Mouse (Mus musculus) hindbrain, embryonic 12.5 days (tissue): ENCODE results near the gene Myl12a. TPM values are rescaled to one million over a fixed set of nuclear protein-coding genes. Genes with fewer than 3 reads are reported as not detected.
A peak's percentile ranks its signal among the peaks of the same experiment; 100 is the strongest.

Source experiments
- ATAC-seq: fragments of 200-750 bp; cut with Nextera tagmentation; 2 replicates; pipeline ENCODE4 v1.8.0; 2017; ENCODE audit warnings: moderate TSS enrichment; ENCODE audit not compliant: low FRiP score
- H3K27ac ChIP-seq: fragments of 300-500 bp; sonication (generic); 2 replicates; pipeline ENCODE4 v1.5.1; 2016; ENCODE audit warnings: mild to moderate bottlenecking
- H3K27me3 ChIP-seq: fragments of 300-500 bp; sonication (generic); 2 replicates; pipeline ENCODE4 v1.6.1; 2016; ENCODE audit warnings: mild to moderate bottlenecking
- H3K36me3 ChIP-seq: fragments of 300-500 bp; sonication (generic); 2 replicates; pipeline ENCODE4 v1.6.1; 2016; ENCODE audit warnings: mild to moderate bottlenecking
- H3K4me1 ChIP-seq: fragments of 300-500 bp; sonication (generic); 2 replicates; pipeline ENCODE4 v1.6.1; 2016
- H3K4me2 ChIP-seq: fragments of 300-500 bp; sonication (generic); replicated peaks from 2 replicates; pipeline ENCODE4 v1.6.1; 2016; ENCODE audit warnings: mild to moderate bottlenecking
- H3K4me3 ChIP-seq: fragments of 300-500 bp; sonication (generic); 2 replicates; pipeline ENCODE4 v1.5.1; 2016; ENCODE audit warnings: mild to moderate bottlenecking
- H3K9ac ChIP-seq: fragments of 300-500 bp; sonication (generic); 2 replicates; pipeline ENCODE4 v1.6.1; 2016; ENCODE audit warnings: mild to moderate bottlenecking, moderate library complexity
- H3K9me3 ChIP-seq: fragments of 300-500 bp; sonication (generic); replicated peaks from 2 replicates; pipeline ENCODE4 v1.6.1; 2016; ENCODE audit warnings: mild to moderate bottlenecking
- WGBS: fragments of 180-500 bp; shearing (Covaris S2); methylation state at CpG from one replicate; pipeline ENCODE4 v1.1.7; 2016; 5-methylcytosine and 5-hydroxymethylcytosine counted together
- polyA plus RNA-seq: library from polyadenylated mRNA; unstranded; fragments of >200 nt; fragmentation: Nextera tagmentation; extraction: Ambion mirVana; gene quantifications from 2 replicates; pipeline ENCODE4 v1.2.1, GENCODE M21; 2016

Gene Myl12a
- polyA plus RNA-seq, 1 experiment from 2014 or later, result 351 TPM

DNA sequence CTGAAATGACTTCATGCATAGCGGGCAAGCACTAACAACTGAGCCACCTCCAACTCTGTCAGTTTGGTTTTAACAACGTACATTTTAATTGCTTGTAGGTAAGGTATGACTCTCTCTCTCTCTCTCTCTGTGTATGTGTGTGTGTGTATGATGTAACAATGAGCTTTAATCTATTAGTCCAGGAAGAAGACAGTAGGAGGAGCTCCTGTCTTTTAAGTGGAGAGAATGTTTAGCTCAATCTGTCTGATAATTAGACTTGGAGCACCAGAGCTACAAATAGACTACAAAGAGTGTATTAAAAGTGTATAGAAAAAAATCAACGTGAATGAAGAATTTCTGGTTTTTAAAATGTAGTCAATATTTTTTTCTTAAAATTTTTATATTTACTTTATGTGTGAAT, 6.0 kb upstream of the Myl12a start:
- WGBS, result 82% methylated on average over 3 of the region's 3 CpGs
- ATAC-seq, result no peak
- H3K9ac ChIP-seq, result no peak overlapping the region

DNA sequence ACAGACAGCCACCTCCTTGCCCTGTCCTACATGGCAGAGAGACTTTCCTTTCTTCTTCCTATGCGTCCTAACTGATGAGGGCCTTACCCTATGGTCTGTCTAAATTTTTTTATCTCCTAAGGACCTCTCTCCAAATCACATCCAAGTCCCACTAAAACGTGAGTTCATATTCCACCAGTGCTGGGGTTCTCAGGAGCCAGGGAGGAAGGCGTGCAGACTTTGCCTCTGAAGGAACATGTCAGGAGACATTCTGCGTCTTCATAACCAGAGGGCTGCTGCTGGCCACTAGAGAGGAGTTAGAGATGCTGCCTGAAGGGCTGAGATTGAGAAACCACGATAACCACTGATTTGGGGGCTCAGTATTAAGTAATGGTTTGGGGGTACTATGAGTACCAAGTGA, 4.3 kb upstream of the Myl12a start:
- no peak for ATAC-seq
- peaks cover 8% of the 10 kb centered on the region; the same call in 1 of the 2 replicates for H3K4me1 ChIP-seq
- no peaks in the 10 kb centered on the region for H3K36me3 ChIP-seq
- no peaks in the 10 kb centered on the region for H3K27me3 ChIP-seq
- no peak overlapping the region for H3K4me2 ChIP-seq
- WGBS, result 86% methylated on average over 5 of the region's 5 CpGs
- no peak overlapping the region for H3K27ac ChIP-seq
- H3K4me3 ChIP-seq, result no peak overlapping the region
- H3K9me3 ChIP-seq, result no peaks in the 10 kb centered on the region
- no peak overlapping the region for H3K9ac ChIP-seq

More for the DNA sequence above, 6.0 kb upstream of the Myl12a start:
- Histone ChIP-seq H3K27me3 (no peaks in the 10 kb centered on the region), H3K36me3 (no peaks in the 10 kb centered on the region), H3K9me3 (no peaks in the 10 kb centered on the region), H3K27ac (no peak overlapping the region), H3K4me3 (no peak overlapping the region), H3K4me1 (no peaks in the 10 kb centered on the region), H3K4me2 (no peak overlapping the region)

DNA sequence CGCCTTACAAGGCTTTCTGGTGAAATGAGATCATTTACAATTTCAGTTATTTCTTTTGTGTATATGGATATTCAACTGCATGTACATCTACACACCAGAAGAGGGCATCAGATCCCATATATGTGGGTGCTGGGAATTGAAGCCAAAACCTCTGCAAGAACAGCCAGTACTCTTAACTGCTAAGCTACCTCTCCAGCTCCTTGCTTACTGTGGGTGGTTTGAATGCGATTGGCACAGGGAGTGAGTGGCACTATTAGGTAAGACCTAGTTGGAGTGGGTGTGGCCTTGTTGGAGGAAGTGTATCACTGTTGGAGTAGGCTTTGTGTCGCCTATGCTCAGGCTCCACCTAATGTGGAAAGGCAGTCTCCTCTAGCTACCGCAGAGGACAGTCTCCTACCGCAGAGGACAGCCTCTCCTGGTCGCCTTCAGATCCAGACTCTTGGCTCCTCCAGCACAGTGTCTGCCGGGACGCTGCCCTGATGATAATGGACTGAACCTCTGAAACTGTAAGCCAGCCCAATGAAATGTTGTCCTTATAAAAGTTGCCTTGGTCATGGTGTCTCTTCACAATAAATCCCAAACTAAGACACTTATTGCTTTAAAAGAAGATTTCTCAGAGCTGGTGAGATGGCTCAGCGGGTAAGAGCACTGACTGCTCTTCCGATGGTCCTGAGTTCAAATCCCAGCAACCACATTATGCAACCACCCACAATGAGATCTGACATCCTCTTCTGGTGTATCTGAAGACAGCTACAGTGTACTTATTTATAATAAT, 1.7 kb upstream of the Myl12a start:
- H3K4me1 ChIP-seq, result peaks cover 15% of the 10 kb centered on the region
- H3K4me3 ChIP-seq, result no peak overlapping the region
- H3K9ac ChIP-seq, result no peak overlapping the region
- no peak overlapping the region for H3K4me2 ChIP-seq
- H3K27ac ChIP-seq, result no peak overlapping the region
- no peaks in the 10 kb centered on the region for H3K27me3 ChIP-seq
- 92% methylated on average over 10 of the region's 10 CpGs for WGBS
- ATAC-seq, result no peak
- no peaks in the 10 kb centered on the region for H3K36me3 ChIP-seq
- H3K9me3 ChIP-seq, result no peaks in the 10 kb centered on the region

DNA sequence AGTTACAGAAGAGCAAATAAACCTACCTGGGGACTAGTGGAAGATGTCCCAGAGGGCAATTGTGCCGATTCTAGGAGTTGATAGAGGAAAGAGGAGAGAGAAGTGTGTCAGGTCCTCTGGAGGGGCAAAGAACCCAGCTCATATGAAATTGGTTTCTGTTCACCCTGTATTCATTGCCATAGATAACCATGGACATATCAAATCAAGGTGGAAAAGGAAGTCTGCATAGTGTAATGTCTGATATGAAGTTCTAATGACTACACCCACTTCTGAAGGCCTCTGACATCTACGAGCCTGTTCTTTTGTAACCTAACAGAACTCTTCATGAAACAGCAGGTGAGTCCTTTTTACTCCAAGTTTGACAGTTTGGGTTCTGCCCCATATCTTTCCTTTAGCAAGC, 1.0 kb upstream of the Myl12a start:
- Histone ChIP-seq H3K4me2 (no peak overlapping the region), H3K4me1 (peaks cover 15% of the 10 kb centered on the region), H3K4me3 (no peak overlapping the region), H3K9ac (no peak overlapping the region), H3K9me3 (no peaks in the 10 kb centered on the region), H3K27me3 (no peaks in the 10 kb centered on the region), H3K36me3 (no peaks in the 10 kb centered on the region), H3K27ac (no peak overlapping the region)
- 88% methylated on average over 2 of the region's 2 CpGs for WGBS
- no peak for ATAC-seq

DNA sequence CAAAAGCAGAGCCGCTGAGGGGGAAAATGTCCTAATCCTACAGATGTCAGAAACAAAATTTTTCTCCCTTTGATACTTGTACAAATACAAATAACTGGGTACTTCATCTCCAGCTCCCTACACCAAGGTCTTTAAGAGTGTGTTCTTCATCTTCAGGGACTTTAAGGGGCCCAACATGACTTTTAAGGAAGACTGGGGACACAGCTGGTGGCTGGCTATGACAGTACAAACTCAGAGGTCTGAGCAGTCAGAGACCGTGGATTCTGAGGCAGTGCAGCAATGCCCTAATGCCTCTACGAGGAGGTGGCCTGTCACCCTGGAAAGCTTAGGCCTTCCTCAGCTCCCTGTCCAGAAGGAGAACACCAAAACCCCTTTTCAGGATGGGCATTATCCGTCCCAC, 434 bp upstream of the Myl12a start:
- Histone ChIP-seq H3K27ac (peak overlapping the region; percentile 95; the same call in 1 of the 2 replicates), H3K36me3 (no peaks in the 10 kb centered on the region), H3K27me3 (no peaks in the 10 kb centered on the region), H3K9me3 (no peaks in the 10 kb centered on the region), H3K4me1 (peaks cover 17% of the 10 kb centered on the region), H3K4me2 (peak overlapping the region; percentile 79), H3K9ac (no peak overlapping the region), H3K4me3 (no peak overlapping the region)
- ATAC-seq, result no peak
- WGBS, result 62% methylated on average over 4 of the region's 4 CpGs

DNA sequence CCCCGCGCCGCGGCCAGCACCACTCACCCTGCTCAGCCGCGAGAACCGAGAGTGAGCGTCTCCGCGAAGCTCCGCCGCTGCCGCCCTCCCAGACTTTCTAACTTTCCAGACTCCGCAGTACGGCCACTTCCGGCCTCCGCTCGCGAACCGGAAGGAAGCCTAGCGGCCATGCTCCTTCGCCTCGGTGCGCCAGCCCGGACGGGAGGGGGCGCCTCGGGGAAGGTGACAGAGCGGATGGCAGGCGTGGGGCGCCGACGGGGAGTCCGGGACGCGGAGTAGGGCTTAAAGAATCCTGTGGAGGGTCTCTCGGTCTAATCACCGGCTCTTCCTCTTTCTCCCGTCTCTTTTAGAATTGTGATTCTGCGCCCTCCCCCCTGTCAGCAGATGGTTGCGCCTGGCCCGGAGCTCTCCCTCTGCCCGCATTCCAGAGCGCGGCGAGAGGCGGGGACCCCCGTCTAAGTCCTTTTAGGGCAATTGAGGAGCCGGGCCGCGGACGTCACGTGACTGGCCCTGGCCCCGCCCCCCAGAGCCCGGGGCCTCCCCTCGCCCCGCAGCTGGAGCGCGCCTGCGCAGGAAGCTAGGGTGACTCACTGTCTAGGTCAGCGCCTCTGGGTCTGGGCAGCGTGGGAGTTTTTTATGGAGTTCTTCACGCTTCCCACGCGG, 466 bp downstream of the Myl12a start, which contains the start of gene Myom1:
Gene Myom1 (plus strand): TSS at position 553 of the 663 bp plus-strand sequence.
- under 1% methylated on average over 52 of the region's 65 CpGs for WGBS
- H3K4me3 ChIP-seq, result peak within 1 kb of the TSS; percentile 91
- peak within 1 kb of the TSS; percentile 91 for H3K9ac ChIP-seq
- H3K27ac ChIP-seq, result peak within 1 kb of the TSS; percentile 95
- peak within 1 kb of the TSS; percentile 79 for H3K4me2 ChIP-seq
- H3K36me3 ChIP-seq, result no peaks in the 10 kb centered on the region
- no peaks in the 10 kb centered on the region for H3K27me3 ChIP-seq
- ATAC-seq, result peak; percentile 97
- peaks cover 17% of the 10 kb centered on the region for H3K4me1 ChIP-seq
- no peaks in the 10 kb centered on the region for H3K9me3 ChIP-seq

DNA sequence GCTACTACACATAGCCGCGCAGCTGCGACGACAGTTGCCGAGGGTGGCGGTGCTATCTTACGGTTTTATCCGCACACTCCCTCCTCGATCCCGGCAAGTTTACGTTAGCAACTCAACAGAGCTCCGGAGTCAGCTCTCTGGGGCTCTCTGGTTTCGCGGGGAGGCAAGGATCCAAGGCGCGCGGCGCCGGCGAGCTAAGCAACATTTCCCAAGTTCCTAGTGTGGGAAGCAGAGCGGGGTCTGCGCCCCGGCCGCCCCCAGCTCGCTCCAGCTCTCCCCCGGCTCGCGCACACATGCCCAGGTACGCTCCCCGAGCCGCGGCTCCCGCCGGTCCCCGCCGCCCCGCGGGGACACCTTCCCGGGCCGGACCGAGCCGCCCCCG, 988 bp downstream of the Myl12a start:
- H3K4me3 ChIP-seq, result peak overlapping the region; percentile 91
- H3K9ac ChIP-seq, result peak overlapping the region; percentile 91
- 0 out of 2 replicates have a peak, but pooled peaks cover under 1% of the 10 kb centered on the region for H3K36me3 ChIP-seq
- peaks cover 17% of the 10 kb centered on the region for H3K4me1 ChIP-seq
- ATAC-seq, result peak; percentile 71
- peak overlapping the region; percentile 95 for H3K27ac ChIP-seq
- no peaks in the 10 kb centered on the region for H3K27me3 ChIP-seq
- under 1% methylated on average over 41 of the region's 43 CpGs for WGBS
- H3K9me3 ChIP-seq, result no peaks in the 10 kb centered on the region
- H3K4me2 ChIP-seq, result peak overlapping the region; percentile 79

DNA sequence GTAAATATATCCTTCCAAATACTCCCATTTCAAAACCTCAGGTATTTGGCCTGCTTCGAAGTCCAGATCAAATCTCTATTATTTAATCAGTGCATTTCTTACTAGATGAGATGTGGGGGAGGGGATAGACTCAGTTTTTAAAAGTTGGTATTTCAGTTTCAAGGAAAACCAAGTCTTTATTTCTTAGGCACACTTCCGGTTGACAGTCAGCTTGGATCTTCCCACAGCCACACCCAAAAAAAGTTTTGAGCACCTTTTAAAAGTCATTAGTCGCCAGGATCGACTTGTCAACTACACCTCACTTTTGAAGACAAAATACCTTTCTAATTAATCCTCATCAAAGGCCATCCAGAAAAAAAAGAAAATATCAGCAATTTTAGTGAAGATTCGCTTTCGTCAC, 1.6 kb downstream of the Myl12a start:
- Histone ChIP-seq H3K36me3 (peaks cover 6% of the 10 kb centered on the region; the same call in 1 of the 2 replicates), H3K9me3 (no peaks in the 10 kb centered on the region), H3K4me1 (peaks cover 17% of the 10 kb centered on the region), H3K4me2 (peak overlapping the region; percentile 79), H3K27me3 (no peaks in the 10 kb centered on the region), H3K9ac (peak overlapping the region; percentile 91; the same call in 1 of the 2 replicates), H3K4me3 (peak overlapping the region; percentile 91), H3K27ac (peak overlapping the region; percentile 95; the same call in 1 of the 2 replicates)
- WGBS, result 16% methylated on average over 6 of the region's 6 CpGs
- ATAC-seq, result no peak

DNA sequence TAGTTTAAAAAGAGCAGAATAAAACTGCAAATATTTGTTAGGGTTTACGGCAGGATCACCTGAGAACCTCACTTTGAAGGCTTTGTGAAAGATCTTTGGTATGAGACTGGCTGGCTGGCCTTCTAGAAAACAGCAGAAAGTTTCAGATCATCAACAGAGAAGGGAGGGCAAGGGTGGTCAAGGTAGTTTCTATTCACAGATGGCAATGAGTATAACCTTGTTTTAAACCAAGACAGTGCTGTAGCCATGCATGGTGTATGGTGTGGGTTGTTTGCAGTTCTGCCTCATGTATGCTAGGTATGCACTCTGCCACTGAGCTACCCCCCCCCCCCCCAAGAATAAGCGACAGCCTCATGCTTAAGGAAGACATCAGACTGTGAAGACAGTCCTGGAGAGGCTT, 2.4 kb downstream of the Myl12a start:
- no peaks in the 10 kb centered on the region for H3K9me3 ChIP-seq
- ATAC-seq, result no peak
- H3K27ac ChIP-seq, result no peak overlapping the region
- H3K4me1 ChIP-seq, result peaks cover 17% of the 10 kb centered on the region
- no peak overlapping the region for H3K4me3 ChIP-seq
- no peaks in the 10 kb centered on the region for H3K27me3 ChIP-seq
- H3K9ac ChIP-seq, result no peak overlapping the region
- WGBS, result 81% methylated on average over 2 of the region's 2 CpGs
- H3K4me2 ChIP-seq, result peak overlapping the region; percentile 79
- peaks cover 13% of the 10 kb centered on the region; the same call in 1 of the 2 replicates for H3K36me3 ChIP-seq

DNA sequence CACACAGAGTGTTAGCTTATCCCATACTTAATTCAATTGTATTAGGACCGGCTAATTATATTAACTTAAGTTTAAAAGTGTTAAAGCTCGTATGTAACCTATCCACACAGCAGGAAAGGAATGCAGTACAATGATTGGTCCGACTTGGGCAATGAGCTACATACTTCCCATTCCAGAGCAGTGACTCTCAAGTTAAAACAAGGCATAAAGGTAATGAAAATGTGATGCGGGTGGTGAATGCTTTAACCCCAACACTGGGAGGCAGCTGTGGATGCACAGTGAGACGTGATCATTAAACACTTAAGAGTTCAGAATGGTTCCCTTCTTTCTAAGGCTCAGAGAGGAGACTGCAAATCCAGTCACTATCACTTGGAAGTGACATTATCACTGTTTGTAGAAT, 3.5 kb downstream of the Myl12a start:
- H3K4me1 ChIP-seq, result peaks cover 17% of the 10 kb centered on the region
- H3K4me3 ChIP-seq, result no peak overlapping the region
- WGBS, result 70% methylated on average over 5 of the region's 5 CpGs
- peaks cover 21% of the 10 kb centered on the region for H3K36me3 ChIP-seq
- no peaks in the 10 kb centered on the region for H3K27me3 ChIP-seq
- ATAC-seq, result no peak
- no peak overlapping the region for H3K9ac ChIP-seq
- H3K27ac ChIP-seq, result no peak overlapping the region
- no peak overlapping the region for H3K4me2 ChIP-seq
- no peaks in the 10 kb centered on the region for H3K9me3 ChIP-seq

DNA sequence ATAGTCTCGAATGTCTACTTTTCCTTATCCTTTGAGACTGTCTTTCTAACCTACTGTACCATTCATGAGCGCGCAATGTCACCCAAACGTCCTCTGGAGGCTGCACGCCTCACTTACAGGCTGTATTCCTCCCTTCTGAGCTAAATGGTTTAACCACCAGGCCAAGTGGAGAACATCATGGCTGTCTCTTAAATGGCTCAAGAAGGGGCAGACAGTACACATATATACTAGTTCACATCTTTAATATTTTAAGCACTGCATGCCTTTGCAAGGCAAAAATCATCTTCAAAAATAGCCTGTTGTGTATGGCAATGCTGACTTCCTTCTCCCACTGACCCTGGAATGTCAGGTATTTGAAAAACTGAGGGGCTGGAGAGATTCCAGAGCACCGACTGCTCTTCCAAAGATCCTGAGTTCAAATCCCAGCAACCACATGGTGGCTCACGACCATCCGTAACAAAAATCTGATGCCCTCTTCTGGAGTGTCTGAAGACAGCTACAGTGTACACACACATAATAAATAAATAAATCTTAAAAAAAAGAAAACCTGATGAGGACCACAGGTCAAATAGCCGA, 4.2 kb downstream of the Myl12a start:
- Histone ChIP-seq H3K27ac (no peak overlapping the region), H3K9me3 (no peaks in the 10 kb centered on the region), H3K27me3 (no peaks in the 10 kb centered on the region), H3K4me1 (peaks cover 17% of the 10 kb centered on the region), H3K4me3 (no peak overlapping the region), H3K4me2 (no peak overlapping the region), H3K9ac (no peak overlapping the region), H3K36me3 (peaks cover 28% of the 10 kb centered on the region)
- ATAC-seq, result no peak
- WGBS, result 84% methylated on average over 9 of the region's 9 CpGs

DNA sequence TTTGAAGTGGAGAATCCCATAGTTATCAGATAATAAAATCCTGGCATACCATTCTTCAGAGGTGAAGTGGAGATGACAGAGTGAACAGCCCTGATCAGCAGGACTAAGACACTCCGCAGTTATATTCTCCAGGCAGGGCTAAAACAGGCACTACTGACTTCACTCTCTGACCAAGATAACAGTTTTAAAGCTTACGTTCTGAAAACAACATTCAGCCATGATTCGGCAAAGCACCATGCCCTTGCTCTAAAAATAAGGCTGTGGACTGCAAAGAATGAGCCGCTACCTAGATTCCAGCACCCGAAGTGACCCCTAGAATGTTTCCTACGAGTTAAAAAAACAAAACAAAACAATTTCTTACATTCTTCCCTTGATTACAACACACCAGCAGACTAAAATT, 4.8 kb downstream of the Myl12a start:
- WGBS, result 87% methylated on average over 6 of the region's 6 CpGs
- Histone ChIP-seq H3K27me3 (no peaks in the 10 kb centered on the region), H3K4me3 (no peak overlapping the region), H3K4me1 (peaks cover 12% of the 10 kb centered on the region), H3K36me3 (peaks cover 28% of the 10 kb centered on the region), H3K9ac (no peak overlapping the region), H3K27ac (no peak overlapping the region), H3K4me2 (no peak overlapping the region), H3K9me3 (no peaks in the 10 kb centered on the region)
- ATAC-seq, result no peak
